Mouse (Mus musculus) lung, postnatal 0 days (tissue): Measurements from ENCODE around the gene Gjd3. TPM values are rescaled to one million over a fixed set of nuclear protein-coding genes. Genes with fewer than 3 reads are reported as not detected.
A peak's percentile ranks its signal among the peaks of the same experiment; 100 is the strongest.

ENCODE experiments used
- ATAC-seq: fragments of 200-750 bp; cut with Nextera tagmentation; 2 replicates; pipeline ENCODE4 v1.8.0; 2017; ENCODE audit warnings: moderate library complexity
- DNase-seq: peaks from one replicate; pipeline ENCODE4 v3.0.0-alpha.2; 2016; ENCODE audit warnings: low spot score
- H3K27ac ChIP-seq: fragments of 300-500 bp; sonication (generic); 2 replicates; pipeline ENCODE4 v1.5.1; 2014; ENCODE audit warnings: antibody characterized with exemption, mild to moderate bottlenecking, low read length, mixed read lengths
- H3K27me3 ChIP-seq: fragments of 300-500 bp; sonication (generic); replicated peaks from 2 replicates; pipeline ENCODE4 v1.6.1; 2014; ENCODE audit warnings: low read length, mixed read lengths; ENCODE audit not compliant: insufficient read depth
- H3K36me3 ChIP-seq: fragments of 300-500 bp; sonication (generic); 2 replicates; pipeline ENCODE4 v1.6.1; 2014; ENCODE audit warnings: low read length, mixed read lengths; ENCODE audit not compliant: insufficient read depth
- H3K4me1 ChIP-seq: fragments of 300-500 bp; sonication (generic); 2 replicates; pipeline ENCODE4 v1.6.1; 2014; ENCODE audit warnings: antibody characterized with exemption, low read depth, low read length, mixed read lengths; ENCODE audit not compliant: insufficient read depth
- H3K4me2 ChIP-seq: fragments of 300-500 bp; sonication (generic); replicated peaks from 2 replicates; pipeline ENCODE4 v1.6.1; 2014; ENCODE audit warnings: low read depth, mild to moderate bottlenecking, low read length, moderate library complexity, mixed read lengths
- H3K4me3 ChIP-seq: fragments of 300-500 bp; sonication (generic); 2 replicates; pipeline ENCODE4 v1.5.1; 2014; ENCODE audit warnings: low read depth, low read length
- H3K9ac ChIP-seq: fragments of 300-500 bp; sonication (generic); replicated peaks from 2 replicates; pipeline ENCODE4 v1.6.1; 2014; ENCODE audit warnings: low read depth, mild to moderate bottlenecking
- H3K9me3 ChIP-seq: fragments of 300-500 bp; sonication (generic); 2 replicates; pipeline ENCODE4 v1.6.1; 2016; ENCODE audit warnings: low read length, mixed read lengths
- CTCF ChIP-seq: IDR thresholded peaks from 2 replicates; pipeline ENCODE4 v1.5.1; 2016; ENCODE audit warnings: antibody characterized with exemption, mild to moderate bottlenecking
- EP300 ChIP-seq: IDR thresholded peaks from 2 replicates; pipeline ENCODE4 v1.6.1; 2016; ENCODE audit warnings: antibody characterized with exemption, mild to moderate bottlenecking, control low read depth
- WGBS: fragments of 180-500 bp; shearing (Covaris S2); extraction: QIAGEN DNeasy Blood & Tissue Kit; methylation state at CpG from one replicate; pipeline ENCODE4 v1.1.7; 2014; 5-methylcytosine and 5-hydroxymethylcytosine counted together
- polyA plus RNA-seq: library from polyadenylated mRNA; unstranded; fragments of >200 nt; fragmentation: Nextera tagmentation; extraction: Ambion mirVana; gene quantifications from 2 replicates; pipeline ENCODE4 v1.2.1, GENCODE M21; 2015

Gene Gjd3
- polyA plus RNA-seq, 1 experiment from 2014 or later, result 1.0 TPM

DNA sequence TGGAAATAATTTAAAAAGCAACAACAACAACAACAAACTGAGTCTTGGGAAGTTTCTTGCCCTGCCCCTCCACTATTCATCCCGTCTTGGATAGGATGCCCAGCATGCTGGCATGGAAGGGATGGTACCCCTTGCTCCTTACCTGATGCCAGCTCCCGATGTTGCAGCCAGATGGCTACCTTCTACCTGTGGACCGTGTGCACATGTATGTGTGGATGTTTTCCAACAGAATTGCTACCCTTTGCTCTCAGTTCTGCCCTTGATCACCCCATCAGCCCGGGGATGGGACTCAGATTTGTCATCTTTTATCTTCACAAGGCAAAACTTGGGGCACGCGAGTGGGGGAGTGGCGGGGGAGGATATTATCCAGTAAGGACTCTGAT lies 44.1 kb downstream of the Gjd3 start:
- DNase-seq (no peak), ATAC-seq (no peak)
- Histone ChIP-seq H3K4me2 (peak overlapping the region; percentile 96), H3K27me3 (no peaks in the 10 kb centered on the region), H3K9ac (peak overlapping the region; percentile 77), H3K36me3 (no peaks in the 10 kb centered on the region), H3K27ac (peak overlapping the region; percentile 97), H3K4me3 (peak overlapping the region; percentile 69), H3K4me1 (peaks cover 51% of the 10 kb centered on the region), H3K9me3 (no peaks in the 10 kb centered on the region)
- TF ChIP-seq EP300 (no peak), CTCF (no peak)
- 30% methylated on average over 7 of the region's 7 CpGs for WGBS

DNA sequence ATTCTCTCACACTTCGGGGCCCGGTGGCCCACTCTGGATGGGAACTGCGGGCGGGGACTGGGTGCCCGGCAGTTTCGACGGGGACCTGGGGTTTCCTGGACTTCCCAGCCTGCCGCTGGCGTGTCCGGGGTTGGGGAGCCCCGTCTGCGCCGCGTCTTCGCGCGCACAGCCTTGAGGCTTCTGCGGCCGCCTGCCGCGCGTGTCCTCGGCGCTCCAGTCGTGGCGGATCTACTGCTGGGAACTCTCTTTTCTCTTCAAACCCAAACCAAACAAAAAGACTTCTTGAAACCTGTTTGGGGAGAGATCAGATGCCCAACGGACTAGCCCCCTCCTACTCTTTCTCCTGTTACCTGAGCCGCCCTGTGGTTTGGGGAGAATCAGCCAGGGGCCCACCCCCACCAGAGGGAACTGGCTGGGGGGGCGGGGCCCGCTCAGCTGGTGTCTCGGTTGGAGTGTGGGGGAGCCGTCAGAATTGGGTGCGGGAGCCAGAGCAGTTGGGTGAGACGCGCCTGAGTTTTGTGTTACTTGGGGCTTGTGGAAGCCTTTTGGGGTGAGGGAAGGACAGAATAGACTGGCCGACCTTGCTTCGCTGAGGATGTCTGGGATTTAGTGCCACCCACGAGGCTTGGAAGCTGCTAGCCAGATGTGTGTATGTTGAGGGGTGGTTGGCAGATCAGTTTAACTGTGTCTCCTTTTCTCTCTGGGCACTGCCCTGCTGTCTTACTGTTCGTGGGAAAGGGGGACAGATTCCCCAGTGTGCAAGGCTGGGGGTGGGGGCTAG lies 44.7 kb downstream of the Gjd3 start:
- ATAC-seq, result no peak
- H3K4me1 ChIP-seq, result peaks cover 51% of the 10 kb centered on the region
- under 1% methylated on average over 39 of the region's 39 CpGs for WGBS
- H3K4me3 ChIP-seq, result peak overlapping the region; percentile 69
- peak overlapping the region; percentile 97 for H3K27ac ChIP-seq
- no peak for TF ChIP-seq CTCF
- TF ChIP-seq EP300, result no peak
- H3K9ac ChIP-seq, result peak overlapping the region; percentile 77
- peak overlapping the region; percentile 96 for H3K4me2 ChIP-seq
- H3K36me3 ChIP-seq, result no peaks in the 10 kb centered on the region
- H3K9me3 ChIP-seq, result no peaks in the 10 kb centered on the region
- no peaks in the 10 kb centered on the region for H3K27me3 ChIP-seq
- peak; percentile 73 for DNase-seq

DNA sequence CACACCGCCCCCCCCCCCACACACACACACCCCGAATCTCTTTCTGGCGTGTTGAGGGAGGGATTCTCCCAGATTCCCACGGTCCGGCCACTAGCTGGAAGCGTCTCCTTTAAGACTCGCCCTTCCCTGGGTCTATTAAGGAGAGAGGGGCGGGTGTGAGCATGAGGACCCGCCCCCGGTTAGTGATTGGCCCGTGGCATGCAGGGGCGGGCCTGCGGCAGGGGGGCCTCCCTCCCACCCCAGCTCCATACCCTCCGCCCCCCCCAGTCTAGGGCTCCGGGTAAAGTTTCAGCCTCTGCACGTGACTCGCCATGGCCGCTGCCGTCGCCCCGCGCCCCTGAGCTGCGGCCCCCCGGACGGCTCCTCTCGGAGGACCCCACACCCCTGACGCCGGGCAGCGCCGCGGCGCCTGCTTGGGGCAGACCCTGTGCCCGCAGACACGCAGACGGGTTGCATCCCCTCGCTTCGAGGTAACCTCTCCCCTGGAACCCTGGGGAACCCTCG lies 45.4 kb downstream of the Gjd3 start:
- Histone ChIP-seq H3K36me3 (no peaks in the 10 kb centered on the region), H3K9ac (peak overlapping the region; percentile 77), H3K27me3 (no peaks in the 10 kb centered on the region), H3K27ac (peak overlapping the region; percentile 97), H3K4me2 (peak overlapping the region; percentile 96), H3K9me3 (no peaks in the 10 kb centered on the region), H3K4me3 (peak overlapping the region; percentile 69), H3K4me1 (peaks cover 52% of the 10 kb centered on the region)
- no peak for TF ChIP-seq CTCF
- TF ChIP-seq EP300, result peak; percentile 60
- under 1% methylated on average over 23 of the region's 38 CpGs for WGBS
- DNase-seq (peak; percentile 99), ATAC-seq (peak; percentile 87)

DNA sequence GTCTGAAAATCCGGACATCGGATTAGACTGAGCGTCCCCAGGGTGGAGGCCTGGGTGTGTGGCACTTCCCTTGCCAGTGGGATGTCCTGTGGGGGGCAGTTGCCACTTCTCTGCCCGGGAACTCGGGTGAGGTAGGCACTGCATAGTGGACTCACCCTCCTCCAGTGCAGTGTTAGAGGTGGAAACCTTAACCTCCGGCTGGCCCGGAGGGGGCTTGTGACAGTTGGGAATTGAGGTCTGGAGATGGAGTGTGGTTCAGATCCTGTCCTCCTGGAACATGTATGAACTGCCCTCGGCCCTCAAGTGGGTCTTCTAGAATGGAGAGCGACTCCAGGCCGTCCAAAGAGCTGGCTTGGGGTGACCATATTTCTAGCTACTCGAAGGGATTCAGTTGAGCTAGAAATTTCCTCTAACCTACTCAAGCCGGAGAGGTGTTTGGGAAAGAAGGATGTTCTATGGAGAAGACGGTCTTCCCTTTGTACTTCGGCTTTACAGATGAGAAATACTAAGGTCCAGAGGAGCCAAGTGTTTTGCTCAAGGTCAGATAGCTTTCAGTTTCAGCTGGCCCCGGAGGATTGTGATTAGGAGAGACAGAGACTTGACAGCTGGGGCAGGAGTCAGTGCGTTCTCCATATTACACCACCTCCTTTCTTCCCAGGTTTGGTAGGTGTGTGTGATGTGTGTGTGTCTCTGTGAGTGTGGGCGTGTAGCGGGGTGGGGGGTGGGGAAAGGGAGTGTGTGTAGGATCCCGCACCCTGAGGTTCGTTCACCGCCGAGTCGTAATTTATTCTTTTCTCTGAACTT lies 46.0 kb downstream of the Gjd3 start:
- Histone ChIP-seq H3K36me3 (no peaks in the 10 kb centered on the region), H3K27ac (peak overlapping the region; percentile 97), H3K4me3 (peak overlapping the region; percentile 69), H3K27me3 (no peaks in the 10 kb centered on the region), H3K9ac (peak overlapping the region; percentile 45), H3K9me3 (no peaks in the 10 kb centered on the region), H3K4me1 (peaks cover 59% of the 10 kb centered on the region), H3K4me2 (peak overlapping the region; percentile 96)
- TF ChIP-seq CTCF, result peak; percentile 11; the same call in 1 of the 2 replicates
- TF ChIP-seq EP300, result no peak; the same call in 1 of the 2 replicates
- peak; percentile 89 for DNase-seq
- 1% methylated on average over 23 of the region's 23 CpGs for WGBS
- peak; percentile 35 for ATAC-seq

DNA sequence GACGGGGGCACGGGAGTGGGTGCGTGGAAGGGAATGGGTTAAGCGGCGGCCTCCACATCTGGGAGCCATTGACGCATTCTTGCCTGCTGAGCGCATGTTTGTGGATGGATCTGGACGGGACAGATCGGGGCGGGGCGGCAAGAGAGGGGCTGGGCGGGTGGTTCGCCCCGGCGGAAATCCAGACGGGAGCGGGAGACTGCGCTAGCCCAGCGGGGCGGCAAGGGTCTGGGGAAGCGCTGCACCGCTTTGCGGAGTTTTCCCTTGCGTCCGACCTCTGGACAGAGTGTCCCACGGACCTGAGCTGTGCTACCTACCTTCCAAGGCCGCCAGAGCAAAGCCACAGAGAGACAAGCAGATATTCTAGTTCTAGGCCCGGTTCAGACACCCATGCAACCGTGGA lies 46.6 kb downstream of the Gjd3 start:
- H3K4me3 ChIP-seq, result peak overlapping the region; percentile 69
- no peaks in the 10 kb centered on the region for H3K27me3 ChIP-seq
- TF ChIP-seq EP300 (peak; percentile 14; the same call in 1 of the 2 replicates), CTCF (no peak)
- WGBS, result under 1% methylated on average over 29 of the region's 29 CpGs
- peak overlapping the region; percentile 45 for H3K9ac ChIP-seq
- peaks cover 64% of the 10 kb centered on the region for H3K4me1 ChIP-seq
- DNase-seq (peak; percentile 94), ATAC-seq (peak; percentile 59)
- peak overlapping the region; percentile 96 for H3K4me2 ChIP-seq
- no peaks in the 10 kb centered on the region for H3K36me3 ChIP-seq
- no peaks in the 10 kb centered on the region for H3K9me3 ChIP-seq
- peak overlapping the region; percentile 97 for H3K27ac ChIP-seq

DNA sequence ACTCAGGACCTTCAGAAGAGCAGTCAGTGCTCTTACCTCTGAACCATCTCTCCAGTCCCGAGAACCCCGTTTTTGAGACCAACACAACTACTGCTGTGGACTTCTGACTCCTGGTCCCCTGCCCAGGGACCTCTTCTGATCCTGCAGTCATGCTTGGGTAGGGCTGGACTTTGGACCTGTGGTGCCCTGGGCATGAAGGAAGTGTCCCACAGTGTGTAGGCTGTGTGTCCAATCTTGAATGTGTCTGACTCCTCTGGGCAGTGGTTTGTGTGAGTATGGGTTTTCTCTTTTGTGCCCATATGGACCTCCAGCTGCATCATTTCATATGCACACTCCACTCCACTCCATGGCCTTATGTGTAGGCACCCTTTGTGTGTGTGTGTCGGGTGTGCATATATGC lies 47.7 kb downstream of the Gjd3 start:
- Histone ChIP-seq H3K4me3 (no peak overlapping the region), H3K36me3 (no peaks in the 10 kb centered on the region), H3K27me3 (no peaks in the 10 kb centered on the region), H3K4me1 (peaks cover 64% of the 10 kb centered on the region), H3K27ac (peak overlapping the region; percentile 97; the same call in 1 of the 2 replicates), H3K9me3 (no peaks in the 10 kb centered on the region), H3K9ac (no peak overlapping the region), H3K4me2 (no peak overlapping the region)
- TF ChIP-seq CTCF (no peak), EP300 (no peak)
- ATAC-seq, result no peak
- no peak for DNase-seq
- 85% methylated on average over 3 of the region's 3 CpGs for WGBS
